Mouse (Mus musculus) liver, embryonic 13.5 days (tissue): ENCODE measurements at regions not wholly inside any gene's neighbourhood (a gene's known extent, or its start where the extent isn't known, plus 50 kb on each side); places are given as distances from the start of the nearest gene placed in this dataset.

Source experiments
- ATAC-seq: fragments of 200-750 bp; cut with Nextera tagmentation; 2 replicates; pipeline ENCODE4 v1.8.0; 2017; ENCODE audit warnings: low read depth, mild to moderate bottlenecking, moderate number of reproducible peaks, moderate library complexity
- DNase-seq: peaks from one replicate; pipeline ENCODE4 v3.0.0; 2022
- H3K27ac ChIP-seq: fragments of 300-500 bp; sonication (generic); 2 replicates; pipeline ENCODE4 v1.5.1; 2015; ENCODE audit warnings: moderate library complexity, mild to moderate bottlenecking, inconsistent platforms
- H3K27me3 ChIP-seq: fragments of 300-500 bp; sonication (generic); 2 replicates; pipeline ENCODE4 v1.6.1; 2015; ENCODE audit warnings: mild to moderate bottlenecking, inconsistent platforms
- H3K36me3 ChIP-seq: fragments of 300-500 bp; sonication (generic); 2 replicates; pipeline ENCODE4 v1.6.1; 2015; ENCODE audit warnings: mild to moderate bottlenecking, inconsistent platforms
- H3K4me1 ChIP-seq: fragments of 300-500 bp; sonication (generic); replicated peaks from 2 replicates; pipeline ENCODE4 v1.6.1; 2015; ENCODE audit warnings: inconsistent platforms
- H3K4me2 ChIP-seq: fragments of 300-500 bp; sonication (generic); 2 replicates; pipeline ENCODE4 v1.6.1; 2015; ENCODE audit warnings: inconsistent platforms, mild to moderate bottlenecking, moderate library complexity
- H3K4me3 ChIP-seq: fragments of 300-500 bp; sonication (generic); replicated peaks from 2 replicates; pipeline ENCODE4 v1.5.1; 2015; ENCODE audit warnings: mild to moderate bottlenecking, inconsistent platforms
- H3K9ac ChIP-seq: fragments of 300-500 bp; sonication (generic); 2 replicates; pipeline ENCODE4 v1.6.1; 2015; ENCODE audit warnings: mild to moderate bottlenecking, inconsistent platforms
- H3K9me3 ChIP-seq: fragments of 300-500 bp; sonication (generic); replicated peaks from 2 replicates; pipeline ENCODE4 v1.6.1; 2016; ENCODE audit warnings: inconsistent platforms
- WGBS: fragments of 180-500 bp; shearing (Covaris S2); methylation state at CpG from one replicate; pipeline ENCODE4 v1.1.7; 2015; ENCODE audit not compliant: insufficient replicate concordance; 5-methylcytosine and 5-hydroxymethylcytosine counted together

- H3K4me2 ChIP-seq: no peak overlapping the region
- no peak overlapping the region for H3K4me3 ChIP-seq
- no peak overlapping the region for H3K9ac ChIP-seq
- DNase-seq: no peak
- WGBS: 39% methylated on average over 1 of the region's 1 CpGs
- no peaks in the 10 kb centered on the region for H3K4me1 ChIP-seq
- H3K36me3 ChIP-seq: no peaks in the 10 kb centered on the region
- no peak for ATAC-seq
- no peaks in the 10 kb centered on the region for H3K9me3 ChIP-seq
- H3K27ac ChIP-seq: no peak overlapping the region
- no peaks in the 10 kb centered on the region for H3K27me3 ChIP-seq
Observed at GRCm38 (mm10) chr15:62698559-62698958, 1146.4 kb downstream of the Gsdmc2 start.

GRCm38 (mm10) chr15:62694734-62695133, 1150.2 kb downstream of the Gsdmc2 start:
- no peaks in the 10 kb centered on the region for H3K36me3 ChIP-seq
- H3K9ac ChIP-seq: no peak overlapping the region
- no peak overlapping the region for H3K4me3 ChIP-seq
- no peaks in the 10 kb centered on the region for H3K9me3 ChIP-seq
- 57% methylated on average over 3 of the region's 3 CpGs for WGBS
- DNase-seq (no peak), ATAC-seq (no peak)
- no peak overlapping the region for H3K27ac ChIP-seq
- H3K27me3 ChIP-seq: no peaks in the 10 kb centered on the region
- no peaks in the 10 kb centered on the region for H3K4me1 ChIP-seq
- H3K4me2 ChIP-seq: no peak overlapping the region

- H3K4me2 ChIP-seq: no peak overlapping the region
- H3K27ac ChIP-seq: no peak overlapping the region
- DNase-seq (no peak), ATAC-seq (no peak)
- no peaks in the 10 kb centered on the region for H3K4me1 ChIP-seq
- no peak overlapping the region for H3K4me3 ChIP-seq
- H3K9ac ChIP-seq: no peak overlapping the region
- H3K27me3 ChIP-seq: no peaks in the 10 kb centered on the region
- 84% methylated on average over 9 of the region's 10 CpGs for whole genome bisulfite sequencing
- H3K36me3 ChIP-seq: no peaks in the 10 kb centered on the region
- H3K9me3 ChIP-seq: no peaks in the 10 kb centered on the region
Observed at GRCm38 (mm10) chr15:62693671-62694070, 1151.3 kb downstream of the Gsdmc2 start.

- Histone ChIP-seq H3K36me3 (no peaks in the 10 kb centered on the region), H3K9me3 (no peaks in the 10 kb centered on the region), H3K4me2 (no peak overlapping the region), H3K4me1 (no peaks in the 10 kb centered on the region), H3K4me3 (no peak overlapping the region), H3K27me3 (no peaks in the 10 kb centered on the region), H3K9ac (no peak overlapping the region), H3K27ac (no peak overlapping the region)
- DNase-seq (no peak), ATAC-seq (no peak)
- WGBS: 57% methylated on average over 4 of the region's 4 CpGs
Observed at GRCm38 (mm10) chr15:62673410-62673809, 1171.6 kb downstream of the Gsdmc2 start.

GRCm38 (mm10) chr15:62670026-62670425, 1175.0 kb downstream of the Gsdmc2 start:
- Histone ChIP-seq H3K4me1 (no peaks in the 10 kb centered on the region), H3K9ac (no peak overlapping the region), H3K4me3 (no peak overlapping the region), H3K4me2 (no peak overlapping the region), H3K27ac (no peak overlapping the region), H3K27me3 (no peaks in the 10 kb centered on the region), H3K9me3 (no peaks in the 10 kb centered on the region), H3K36me3 (no peaks in the 10 kb centered on the region)
- ATAC-seq (no peak), DNase-seq (no peak)
- WGBS: 67% methylated on average over 3 of the region's 3 CpGs

GRCm38 (mm10) chr15:62659096-62659495, 1185.9 kb downstream of the Gsdmc2 start:
- Histone ChIP-seq H3K9ac (no peak overlapping the region), H3K4me2 (no peak overlapping the region), H3K4me3 (no peak overlapping the region), H3K36me3 (no peaks in the 10 kb centered on the region), H3K4me1 (no peaks in the 10 kb centered on the region), H3K9me3 (no peaks in the 10 kb centered on the region), H3K27ac (no peak overlapping the region), H3K27me3 (no peaks in the 10 kb centered on the region)
- 51% methylated on average over 4 of the region's 4 CpGs for WGBS
- no peak for DNase-seq
- no peak for ATAC-seq

- Histone ChIP-seq H3K9ac (no peak overlapping the region), H3K4me1 (no peaks in the 10 kb centered on the region), H3K9me3 (no peaks in the 10 kb centered on the region), H3K4me3 (no peak overlapping the region), H3K27ac (no peak overlapping the region), H3K27me3 (no peaks in the 10 kb centered on the region), H3K36me3 (no peaks in the 10 kb centered on the region), H3K4me2 (no peak overlapping the region)
- WGBS: 73% methylated on average over 1 of the region's 1 CpGs
- ATAC-seq: no peak
- no peak for DNase-seq
Observed at GRCm38 (mm10) chr15:62658695-62659094, 1186.3 kb downstream of the Gsdmc2 start.

GRCm38 (mm10) chr15:62646476-62647168, 1198.4 kb downstream of the Gsdmc2 start:
- Histone ChIP-seq H3K36me3 (no peaks in the 10 kb centered on the region), H3K9me3 (no peaks in the 10 kb centered on the region), H3K4me3 (no peak overlapping the region), H3K27ac (no peak overlapping the region), H3K4me1 (0 out of 2 replicates have a peak, but pooled peaks cover 2% of the 10 kb centered on the region), H3K27me3 (no peaks in the 10 kb centered on the region), H3K4me2 (no peak overlapping the region), H3K9ac (no peak overlapping the region)
- 68% methylated on average over 6 of the region's 6 CpGs for WGBS
- DNase-seq (no peak), ATAC-seq (no peak)

- no peaks in the 10 kb centered on the region for H3K27me3 ChIP-seq
- H3K9me3 ChIP-seq: no peaks in the 10 kb centered on the region
- no peaks in the 10 kb centered on the region for H3K36me3 ChIP-seq
- 34% methylated on average over 2 of the region's 2 CpGs for WGBS
- ATAC-seq (no peak), DNase-seq (no peak)
- H3K9ac ChIP-seq: no peak overlapping the region
- 0 out of 2 replicates have a peak, but pooled peaks cover 2% of the 10 kb centered on the region for H3K4me1 ChIP-seq
- H3K4me2 ChIP-seq: no peak overlapping the region
- H3K27ac ChIP-seq: no peak overlapping the region
- H3K4me3 ChIP-seq: no peak overlapping the region
Observed at GRCm38 (mm10) chr15:62644744-62645143, 1200.2 kb downstream of the Gsdmc2 start.

- no peaks in the 10 kb centered on the region for H3K36me3 ChIP-seq
- ATAC-seq: no peak
- no peak for DNase-seq
- 0 out of 2 replicates have a peak, but pooled peaks cover 2% of the 10 kb centered on the region for H3K4me1 ChIP-seq
- H3K9ac ChIP-seq: no peak overlapping the region
- H3K27me3 ChIP-seq: no peaks in the 10 kb centered on the region
- H3K9me3 ChIP-seq: no peaks in the 10 kb centered on the region
- H3K27ac ChIP-seq: no peak overlapping the region
- 54% methylated on average over 1 of the region's 1 CpGs for WGBS
- H3K4me3 ChIP-seq: no peak overlapping the region
- H3K4me2 ChIP-seq: no peak overlapping the region
Observed at GRCm38 (mm10) chr15:62644296-62644695, 1200.7 kb downstream of the Gsdmc2 start.

GRCm38 (mm10) chr15:62641051-62641710, 1203.8 kb downstream of the Gsdmc2 start:
- Histone ChIP-seq H3K9ac (no peak overlapping the region), H3K27me3 (no peaks in the 10 kb centered on the region), H3K9me3 (no peaks in the 10 kb centered on the region), H3K4me2 (no peak overlapping the region), H3K4me3 (no peak overlapping the region), H3K27ac (no peak overlapping the region), H3K4me1 (0 out of 2 replicates have a peak, but pooled peaks cover 2% of the 10 kb centered on the region), H3K36me3 (no peaks in the 10 kb centered on the region)
- 59% methylated on average over 7 of the region's 7 CpGs for WGBS
- ATAC-seq: no peak
- DNase-seq: no peak

- Histone ChIP-seq H3K9me3 (no peaks in the 10 kb centered on the region), H3K36me3 (no peaks in the 10 kb centered on the region), H3K27me3 (no peaks in the 10 kb centered on the region), H3K27ac (no peak overlapping the region), H3K9ac (no peak overlapping the region), H3K4me2 (no peak overlapping the region), H3K4me3 (no peak overlapping the region), H3K4me1 (no peaks in the 10 kb centered on the region)
- DNase-seq (no peak), ATAC-seq (no peak)
- WGBS: 65% methylated on average over 7 of the region's 7 CpGs
Observed at GRCm38 (mm10) chr15:62625406-62625805, 1219.6 kb downstream of the Gsdmc2 start.
